Mouse (Mus musculus): ENCODE results near the gene Cntn1.

Cntn1 gene

DNA sequence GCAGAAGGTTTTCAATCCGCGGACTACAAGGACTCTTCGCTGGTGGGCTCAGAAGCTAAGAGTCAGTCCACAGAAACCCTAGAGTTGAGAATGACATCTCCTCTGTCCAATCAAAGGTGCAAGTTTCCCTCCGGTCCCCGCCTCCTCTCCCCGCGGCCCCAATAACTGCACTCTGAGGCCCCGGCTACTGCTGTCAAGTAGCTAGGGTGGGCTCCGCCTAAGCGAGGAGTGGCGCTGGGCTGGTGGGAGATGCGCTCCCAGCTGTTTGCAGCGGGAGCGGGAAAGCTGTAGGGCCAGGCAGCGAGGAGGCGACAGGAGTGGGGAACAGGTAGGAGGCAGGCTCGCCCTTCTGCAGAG is at the start of gene Cntn1:
TSS of gene Cntn1 (plus strand) at position 170 of the 357 bp plus-strand sequence.
- DNase-seq (ENCODE audit: low read depth, low spot score), result peak; percentile 73

DNA sequence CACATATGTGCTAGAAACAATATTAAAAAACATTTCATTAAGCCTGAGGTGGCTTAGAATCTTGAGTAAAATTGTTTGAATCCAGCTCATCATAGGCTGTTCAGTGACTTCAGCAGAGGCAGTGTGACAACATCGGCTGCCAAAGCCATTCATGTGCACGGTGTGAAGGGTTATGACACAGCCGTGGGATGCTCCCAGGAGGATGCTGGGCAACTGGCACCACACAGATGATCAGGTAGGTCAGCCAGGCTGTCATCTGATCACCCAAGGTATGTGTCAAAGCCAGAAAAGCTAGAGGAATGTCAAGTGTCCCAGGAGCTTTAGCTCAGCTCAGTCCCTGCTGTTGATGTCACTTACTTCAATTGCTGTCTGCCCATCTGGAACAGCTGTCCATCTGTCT is 49.5 kb upstream of the Cntn1 start:
- no peak for DNase-seq (ENCODE audit: low read depth, low spot score)

DNA sequence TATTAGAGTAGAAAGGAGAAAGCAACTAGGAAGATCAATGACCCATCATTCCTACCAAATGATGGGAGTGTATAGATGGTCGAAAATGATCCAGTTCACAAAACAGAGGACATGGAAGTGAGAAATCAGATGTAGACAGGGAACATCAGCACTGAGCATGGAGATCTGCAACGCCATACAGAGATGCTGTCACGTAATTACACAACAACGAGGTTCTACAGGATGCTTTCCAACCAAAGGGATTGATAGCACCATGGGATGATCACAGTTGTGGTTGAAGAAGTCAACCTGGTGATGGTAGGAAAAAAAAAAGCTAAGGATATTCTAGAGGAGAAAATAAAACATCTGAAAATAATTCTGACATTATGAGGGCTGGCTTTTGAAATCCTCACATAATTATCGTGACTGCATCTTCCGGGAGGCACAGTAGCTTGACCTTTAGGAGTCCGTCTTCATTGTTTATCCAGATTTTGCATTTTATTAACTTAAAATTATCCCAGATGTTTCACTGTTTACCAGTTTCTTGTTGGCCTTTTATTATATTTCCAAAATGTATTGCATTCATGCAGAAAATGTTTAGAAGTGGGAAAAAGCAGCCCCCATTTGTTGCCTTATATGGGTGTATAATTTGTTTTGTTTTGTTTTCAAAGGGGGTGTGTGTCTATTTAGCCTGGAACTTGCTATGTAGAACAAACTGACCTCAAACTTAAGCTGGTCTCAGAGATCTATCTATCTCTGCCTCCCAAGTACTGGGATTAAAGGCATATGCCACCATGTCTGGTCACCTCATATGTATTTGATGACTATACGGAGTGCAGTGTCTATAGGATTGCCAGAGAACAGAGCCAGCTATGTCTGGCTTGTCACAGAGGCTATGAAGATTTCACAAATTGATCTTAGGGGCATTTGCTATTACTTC is 38.5 kb upstream of the Cntn1 start:
- DNase-seq (ENCODE audit: low read depth, low spot score), result no peak

DNA sequence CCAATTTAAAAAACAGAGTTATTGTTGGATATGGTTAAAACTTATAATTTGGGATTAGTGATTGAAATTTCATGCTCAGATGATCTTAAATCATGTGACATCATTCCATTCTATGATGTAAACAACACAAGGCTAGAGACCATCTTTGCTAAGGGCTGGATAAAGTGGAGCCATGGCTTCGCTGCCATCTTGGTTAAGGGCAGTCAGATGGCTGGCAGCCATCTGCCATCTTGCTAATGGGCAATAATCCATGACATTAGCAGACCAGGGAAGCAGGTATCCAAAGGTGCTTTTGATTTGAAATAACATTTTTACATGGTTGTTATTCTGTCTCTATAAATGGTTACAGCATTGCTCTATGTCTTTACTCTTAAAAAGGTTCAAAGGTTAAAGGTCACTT is 16.9 kb upstream of the Cntn1 start:
- no peak for DNase-seq (ENCODE audit: low read depth, low spot score)

DNA sequence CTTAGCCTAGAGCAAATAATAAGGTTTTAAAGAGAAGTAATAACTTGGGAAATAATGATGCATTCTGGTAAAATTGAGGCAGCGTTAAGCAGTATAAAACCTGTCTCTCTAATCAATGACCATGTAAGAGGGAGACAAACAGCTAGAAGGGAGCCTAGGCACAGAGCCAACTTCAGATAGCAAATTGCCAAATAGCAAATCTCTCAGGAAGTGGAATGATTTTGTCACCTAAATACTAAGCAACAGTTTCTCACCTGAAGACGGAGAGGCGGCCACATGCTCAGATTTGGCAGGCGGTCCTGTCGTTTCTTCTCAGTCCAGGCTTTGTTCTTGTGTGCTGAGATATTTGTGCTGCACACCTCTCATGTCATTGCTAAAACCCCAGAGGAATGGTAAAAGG is 8.4 kb upstream of the Cntn1 start:
- DNase-seq (ENCODE audit: low read depth, low spot score), result no peak

DNA sequence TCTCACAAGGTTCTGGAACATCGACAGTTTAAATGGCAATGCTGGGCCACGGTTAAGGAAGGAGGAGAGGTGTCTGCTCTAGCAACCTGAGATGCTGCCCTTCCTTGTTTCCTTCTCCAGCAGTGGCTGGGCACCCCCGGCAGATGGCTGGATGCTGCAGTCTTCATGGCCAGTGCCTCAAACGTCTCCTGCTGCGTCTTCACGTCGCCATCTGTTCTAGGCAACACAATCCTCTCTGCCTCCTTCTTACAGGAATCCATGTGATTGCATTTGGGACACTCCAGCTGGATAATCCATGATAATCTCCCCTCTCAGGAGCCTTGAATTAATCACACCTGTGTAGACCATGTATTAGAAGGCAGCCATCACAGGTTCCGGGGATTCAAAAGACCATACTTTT is 4.9 kb upstream of the Cntn1 start:
- DNase-seq (ENCODE audit: low read depth, low spot score), result no peak

DNA sequence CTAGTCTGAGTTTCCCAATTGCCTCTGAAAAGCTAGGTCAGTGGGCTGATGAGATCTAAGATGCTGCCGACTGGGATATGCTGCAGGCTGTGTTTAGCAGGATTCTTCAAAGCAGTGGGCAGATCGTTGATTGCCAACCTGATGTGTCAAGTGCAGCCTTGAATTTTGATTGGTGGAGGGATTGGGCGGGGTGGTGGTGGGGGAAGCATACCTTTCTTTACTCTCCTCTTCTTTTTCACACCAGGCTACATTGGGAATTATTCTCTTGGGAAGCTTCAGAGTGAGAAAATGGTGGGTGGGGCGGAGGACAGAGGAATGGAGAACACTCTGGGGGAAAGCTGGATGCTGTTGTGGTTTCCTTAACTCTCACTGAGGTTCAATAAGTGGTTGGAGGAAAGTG is 2.9 kb upstream of the Cntn1 start:
- DNase-seq (ENCODE audit: low read depth, low spot score), result peak; percentile 5

DNA sequence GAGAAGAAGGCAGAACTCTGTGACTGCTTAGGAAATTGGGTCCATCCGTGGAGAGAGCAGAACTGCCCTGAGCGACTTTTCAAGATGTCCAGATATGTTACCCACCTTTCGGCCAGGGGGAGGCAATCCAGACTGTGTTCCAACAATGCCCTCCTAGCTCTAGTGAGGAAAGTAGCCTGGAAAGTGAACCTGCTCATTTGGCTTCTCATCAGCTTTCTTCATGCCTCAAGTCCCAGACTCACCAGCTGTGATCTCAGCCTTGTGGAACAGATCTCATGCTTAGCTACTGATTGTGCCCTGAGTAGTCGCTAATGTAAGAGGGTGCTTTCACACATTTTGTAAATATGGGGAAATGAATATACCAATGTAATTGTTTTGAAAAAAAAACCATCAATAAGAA is 2.4 kb upstream of the Cntn1 start:
- DNase-seq (ENCODE audit: low read depth, low spot score), result no peak

DNA sequence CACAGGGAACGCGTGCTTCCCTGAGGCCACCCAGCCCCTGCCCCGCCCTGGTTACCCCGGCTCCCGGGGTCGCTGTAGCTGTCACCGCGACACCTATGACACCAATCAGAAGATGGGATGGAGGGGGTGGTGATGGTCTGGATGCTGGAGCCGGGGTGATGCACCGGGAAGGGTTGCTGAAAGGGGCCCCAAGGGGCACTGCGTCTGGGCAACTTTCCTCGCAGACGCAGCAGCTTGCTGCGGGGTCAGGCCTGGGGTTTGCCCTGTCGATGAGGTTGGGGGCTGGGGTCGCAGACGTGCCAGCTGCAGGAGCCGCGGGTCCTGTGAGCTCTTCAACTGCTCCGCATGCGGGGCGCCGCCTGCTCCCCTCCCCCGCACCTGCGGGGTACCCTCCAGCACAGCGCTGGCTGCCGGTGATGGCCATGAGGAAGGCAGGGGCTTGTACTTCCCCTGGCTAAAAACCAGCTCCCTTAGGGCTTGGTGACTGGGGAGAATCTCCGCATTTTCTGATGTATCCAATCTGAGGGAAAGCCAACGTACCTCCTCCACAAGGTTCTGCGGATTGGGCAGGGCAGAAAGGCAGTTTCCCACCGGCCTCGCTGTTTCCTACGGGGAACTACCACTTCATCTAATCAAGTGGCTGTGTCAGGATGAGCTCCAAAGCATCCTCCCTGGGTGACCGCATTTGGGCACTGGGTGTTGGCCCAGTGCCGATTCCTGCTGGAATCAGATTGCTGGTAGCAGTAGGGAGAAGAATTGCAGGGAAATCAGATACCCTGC is 578 bp downstream of the Cntn1 start:
- peak; percentile 16 for DNase-seq (ENCODE audit: low read depth, low spot score)

DNA sequence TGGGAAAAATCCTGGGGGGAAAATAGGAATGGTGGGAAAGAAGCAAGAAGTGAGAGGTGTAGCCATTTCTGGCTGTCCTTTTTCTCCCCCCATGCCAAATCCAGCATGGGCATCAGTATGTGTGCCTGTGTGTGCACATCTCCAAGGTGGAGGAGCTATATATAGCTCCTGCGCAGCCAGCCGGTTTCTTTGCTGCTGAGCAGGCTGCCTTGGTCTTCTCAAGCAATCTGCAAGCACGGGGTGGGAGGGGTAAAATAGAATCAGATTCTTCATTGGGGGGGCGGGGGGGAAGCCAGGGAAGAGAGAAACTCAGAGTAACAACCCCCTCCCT is 1.1 kb downstream of the Cntn1 start:
- no peak for DNase-seq (ENCODE audit: low read depth, low spot score)

DNA sequence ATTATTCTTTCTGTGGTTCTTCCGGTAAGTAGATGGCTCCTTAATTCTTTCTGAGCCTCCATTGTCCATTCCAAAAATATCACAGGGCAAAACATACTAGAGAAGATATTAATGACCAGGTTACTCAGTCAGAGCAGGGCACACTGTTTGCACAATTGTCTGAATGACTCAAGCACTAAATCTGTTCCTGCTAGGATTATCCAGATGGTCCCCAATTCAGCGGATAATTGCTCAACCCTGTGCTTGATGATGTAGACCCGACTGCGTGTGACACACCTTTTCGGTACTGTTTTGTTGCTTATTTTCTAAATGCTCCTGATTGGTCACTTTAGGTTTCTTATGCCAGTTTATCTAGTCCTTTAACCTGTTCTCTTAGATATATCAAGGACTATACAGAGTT is 6.6 kb downstream of the Cntn1 start:
- DNase-seq (ENCODE audit: low read depth, low spot score), result no peak

DNA sequence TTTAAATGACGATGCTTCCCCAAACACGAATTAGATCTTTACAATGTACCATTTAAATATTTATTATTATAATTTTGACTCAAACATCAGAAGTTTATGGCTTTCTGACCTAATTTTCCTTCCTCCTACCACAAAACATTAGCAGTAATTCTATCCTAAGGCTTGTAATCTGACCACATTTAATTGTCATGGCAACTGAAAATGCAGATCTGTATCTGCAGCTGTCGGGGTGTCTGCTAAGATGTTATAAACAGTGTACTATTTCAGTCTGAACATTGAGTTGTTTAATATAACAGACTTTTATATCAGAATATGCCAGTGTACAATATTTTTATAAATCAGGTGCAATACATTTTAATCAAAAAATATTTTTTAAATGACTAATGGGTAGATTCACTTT is 10.0 kb downstream of the Cntn1 start:
- no peak for DNase-seq (ENCODE audit: low read depth, low spot score)

DNA sequence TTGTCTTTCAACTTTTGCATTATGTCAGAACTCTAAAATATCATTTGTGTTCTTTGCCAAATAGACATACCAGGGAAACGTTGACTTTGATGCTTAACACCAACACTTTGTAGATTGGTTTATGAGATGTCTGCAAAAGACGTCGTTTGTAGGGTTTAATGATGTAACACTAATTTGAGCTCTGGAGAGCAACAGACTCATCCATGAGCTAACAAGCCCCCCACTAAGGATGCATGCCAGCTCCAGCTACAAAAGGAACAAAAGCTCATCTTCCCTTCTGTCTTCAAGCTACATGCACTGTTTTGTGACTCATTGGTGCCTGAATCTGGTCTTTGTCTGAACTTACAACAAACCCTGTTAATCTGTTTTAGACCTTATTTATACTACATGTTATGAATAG is 28.5 kb downstream of the Cntn1 start:
- no peak for DNase-seq (ENCODE audit: low read depth, low spot score)

DNA sequence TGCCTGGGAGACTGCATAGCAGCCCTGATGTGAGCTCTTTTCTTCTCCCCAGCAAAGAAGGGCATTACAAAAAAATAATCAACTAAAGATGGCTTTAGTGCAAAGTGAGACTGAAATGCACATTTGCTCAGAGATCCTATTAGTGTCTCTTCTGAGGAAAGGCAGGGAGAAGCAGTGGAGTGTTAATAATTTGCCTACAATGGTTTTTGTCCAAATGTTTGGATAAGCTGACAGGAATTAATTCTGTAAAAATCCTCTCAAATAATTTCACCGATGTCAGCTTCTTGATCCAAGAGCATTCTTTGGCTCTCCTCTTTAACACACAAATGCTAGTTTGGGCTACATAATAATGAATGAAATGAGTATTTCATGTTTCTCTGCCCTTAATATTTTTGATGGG is 34.9 kb downstream of the Cntn1 start:
- DNase-seq (ENCODE audit: low read depth, low spot score), result no peak

DNA sequence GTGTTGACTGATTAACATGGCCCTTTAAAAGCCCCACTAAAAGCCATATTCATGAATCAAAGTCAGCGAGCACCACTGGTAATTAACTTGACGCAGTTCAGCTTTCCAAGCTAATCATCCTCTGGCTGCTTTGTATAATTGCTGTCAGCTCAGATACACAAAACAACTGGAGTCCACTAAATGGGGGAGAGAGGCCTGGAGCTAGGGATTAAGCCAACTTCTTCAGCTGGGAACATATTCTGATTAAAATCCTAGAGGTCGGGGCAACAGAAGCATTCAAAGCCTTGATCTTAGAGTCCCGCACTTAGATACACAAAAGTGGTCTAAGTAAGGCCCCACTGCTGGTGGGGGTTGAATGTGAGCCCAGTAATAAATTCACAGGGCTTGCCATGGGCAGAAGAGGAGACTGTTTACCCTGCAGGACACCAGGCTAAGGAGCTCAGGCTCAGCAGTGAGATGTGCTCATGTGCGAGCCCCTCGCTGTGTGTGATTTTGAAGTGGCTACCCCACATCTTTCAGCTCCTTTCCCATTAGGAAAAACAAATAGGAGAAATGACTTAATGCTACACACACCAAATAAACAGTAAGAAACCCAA is 36.8 kb downstream of the Cntn1 start:
- DNase-seq (ENCODE audit: low read depth, low spot score), result no peak

DNA sequence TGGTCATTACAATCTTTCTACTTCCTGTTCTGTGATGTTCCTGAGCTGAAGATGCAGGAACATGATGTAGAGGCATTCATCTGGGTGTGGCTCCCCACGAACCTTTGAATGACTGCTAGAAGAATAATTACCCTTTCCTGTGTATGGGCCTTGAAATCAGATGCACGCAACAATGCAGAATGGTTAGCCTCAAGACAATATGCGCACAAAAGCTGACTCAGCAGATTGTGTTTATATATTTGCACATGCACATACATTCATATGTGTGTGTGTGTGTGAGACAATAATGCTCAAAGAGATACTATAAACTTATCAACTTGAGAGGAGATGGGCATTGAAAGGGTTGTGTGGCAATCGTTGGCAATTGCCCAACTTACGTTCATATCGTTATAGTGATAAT is 39.8 kb downstream of the Cntn1 start:
- DNase-seq (ENCODE audit: low read depth, low spot score), result no peak

DNA sequence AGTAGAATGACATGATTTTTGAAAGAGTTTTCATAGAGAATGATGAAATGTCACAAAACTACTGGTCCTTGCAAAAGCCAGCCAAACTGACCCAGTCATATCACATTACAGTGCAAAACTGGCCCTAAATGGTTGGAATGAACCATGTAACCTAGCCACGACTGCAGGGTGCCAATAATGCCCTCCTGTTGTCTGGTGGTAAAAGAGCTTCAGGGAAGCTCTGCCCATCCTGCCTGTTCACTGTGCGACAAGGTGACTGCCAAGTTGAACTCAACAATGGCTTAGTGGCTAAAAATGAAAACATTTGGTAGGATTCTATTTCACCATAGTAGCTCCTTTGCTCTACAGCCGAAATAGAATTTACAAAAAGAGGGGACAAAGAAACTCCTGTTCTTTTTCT is 41.1 kb downstream of the Cntn1 start:
- DNase-seq (ENCODE audit: low read depth, low spot score), result no peak

DNA sequence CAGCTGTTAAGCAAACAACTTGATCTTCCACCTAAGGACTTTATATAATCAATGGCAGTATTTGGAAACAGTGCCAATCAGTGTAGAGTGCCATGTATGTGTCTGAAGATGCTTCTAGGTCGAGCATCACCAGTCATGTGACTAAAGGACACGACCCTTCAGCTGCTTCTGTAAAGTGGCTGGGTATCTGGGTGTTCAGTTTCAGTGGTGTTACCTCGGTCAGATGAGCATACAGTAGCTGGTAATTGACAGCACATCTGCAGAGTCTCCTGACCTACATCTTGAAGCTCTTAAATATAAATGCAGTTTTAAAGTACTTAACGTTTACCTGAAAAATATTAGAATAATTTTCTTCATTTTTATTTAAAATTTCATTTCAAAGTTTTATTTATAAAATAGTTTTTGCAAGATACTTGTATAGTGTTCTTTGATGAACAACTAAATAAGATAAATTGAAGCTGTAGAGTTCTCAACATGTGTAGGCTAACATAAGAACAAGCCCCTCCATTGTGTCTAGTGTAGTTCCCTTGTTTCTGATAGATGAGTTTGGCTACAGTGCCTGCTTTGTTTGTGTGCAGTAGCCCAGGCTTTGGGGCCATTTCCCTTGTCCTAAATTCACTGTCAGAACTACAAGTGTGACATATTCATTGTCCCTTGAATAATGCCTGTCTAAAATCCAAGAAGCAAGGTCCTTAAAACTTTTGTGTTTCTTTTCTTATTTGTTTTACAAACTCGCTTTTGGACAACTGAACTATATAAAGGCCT is 48.6 kb downstream of the Cntn1 start:
- no peak for DNase-seq (ENCODE audit: low read depth, low spot score)

DNA sequence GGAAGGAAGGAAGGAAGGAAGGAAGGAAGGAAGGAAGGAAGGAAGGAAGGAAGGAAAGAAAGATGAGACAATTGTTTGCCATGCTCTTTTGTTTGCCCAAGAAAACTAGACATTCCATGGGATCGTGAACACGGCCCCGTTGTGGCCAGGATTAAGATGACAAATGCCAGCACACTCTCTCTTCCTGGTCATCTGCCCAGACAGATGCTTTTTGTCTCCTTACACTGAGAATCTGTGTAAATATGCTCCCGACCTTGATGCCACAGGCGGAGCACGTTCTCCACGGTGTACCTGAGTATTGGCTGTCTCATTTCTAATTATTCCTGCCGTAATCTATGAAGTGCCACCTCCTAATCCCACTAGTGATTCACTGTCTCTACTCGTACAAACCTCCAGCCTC is 51.0 kb downstream of the Cntn1 start:
- DNase-seq (ENCODE audit: low read depth, low spot score), result no peak

DNA sequence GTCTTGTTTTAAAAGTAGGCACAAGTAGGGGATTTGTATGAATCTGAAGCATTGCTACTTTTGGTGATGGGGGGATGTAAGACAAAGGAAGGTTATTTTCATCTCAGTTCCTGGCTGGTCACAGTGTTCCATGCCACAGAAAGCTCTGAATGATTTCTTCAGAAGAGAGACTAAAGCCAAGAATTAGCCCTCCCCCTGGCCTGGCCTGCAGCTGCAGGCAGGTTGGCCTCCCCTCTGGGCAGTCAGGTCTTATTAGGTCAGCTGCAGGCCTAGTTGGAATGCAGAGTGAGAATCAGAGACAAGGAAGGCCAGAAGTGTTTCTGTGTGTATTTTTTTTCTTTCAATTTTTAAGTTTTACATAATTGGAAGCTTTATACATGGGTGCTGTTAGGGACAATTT is 61.5 kb downstream of the Cntn1 start:
- DNase-seq (ENCODE audit: low read depth, low spot score), result no peak

DNA sequence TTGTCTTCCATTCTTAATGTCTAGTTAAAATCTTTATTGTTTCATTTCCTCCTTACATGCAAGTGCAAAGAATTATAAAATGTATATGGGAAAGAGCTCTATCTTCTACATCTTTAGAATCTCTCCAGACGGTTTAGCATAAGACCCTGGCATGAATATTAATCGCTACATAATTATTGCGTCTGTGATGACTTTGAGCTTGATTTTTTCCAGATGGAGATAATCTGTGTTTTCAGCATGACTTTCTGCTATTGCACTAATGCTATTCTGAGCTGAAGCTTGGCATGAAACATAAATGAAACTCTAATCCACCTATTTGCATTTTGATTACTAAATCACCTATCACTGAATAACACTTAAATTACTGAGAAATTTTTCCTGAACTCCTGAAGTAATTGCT is 82.0 kb downstream of the Cntn1 start:
- DNase-seq (ENCODE audit: low read depth, low spot score), result no peak

DNA sequence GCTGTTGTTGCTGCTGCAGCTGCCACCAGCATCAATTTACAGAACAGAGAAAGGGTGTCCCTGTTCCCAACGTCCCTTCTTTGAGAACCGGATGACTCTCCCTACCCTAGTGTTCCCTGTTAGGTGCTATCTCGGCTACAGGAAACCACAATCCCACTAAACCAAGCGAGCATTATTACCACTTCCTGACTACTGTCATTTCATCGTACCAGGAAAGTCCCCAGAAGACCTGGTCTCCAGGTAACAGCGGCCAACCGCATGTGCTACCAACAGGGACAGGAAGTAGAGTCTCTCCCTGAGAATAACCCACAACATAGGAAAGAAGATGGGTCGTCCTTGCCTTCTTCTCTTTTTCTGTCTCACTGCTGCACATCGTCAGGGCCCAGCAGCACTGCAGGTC is 83.3 kb downstream of the Cntn1 start:
- no peak for DNase-seq (ENCODE audit: low read depth, low spot score)
